Mouse (Mus musculus) heart, postnatal 10 days (tissue): ENCODE measurements at regions not wholly inside any gene's neighbourhood (a gene's known extent, or its start where the extent isn't known, plus 50 kb on each side); places are given as distances from the start of the nearest gene placed in this dataset.
A peak's percentile ranks its signal among the peaks of the same experiment; 100 is the strongest.

ENCODE experiments used
- DNase-seq, 2 experiments: peaks; one replicate each; pipeline ENCODE4 v3.0.0; 2021
- intact Hi-C: fragments of 180-260 bp; cut with DNase I; formaldehyde crosslinking; loops from one replicate; pipeline ENCODE4 v1.15.1; 2025

DNA sequence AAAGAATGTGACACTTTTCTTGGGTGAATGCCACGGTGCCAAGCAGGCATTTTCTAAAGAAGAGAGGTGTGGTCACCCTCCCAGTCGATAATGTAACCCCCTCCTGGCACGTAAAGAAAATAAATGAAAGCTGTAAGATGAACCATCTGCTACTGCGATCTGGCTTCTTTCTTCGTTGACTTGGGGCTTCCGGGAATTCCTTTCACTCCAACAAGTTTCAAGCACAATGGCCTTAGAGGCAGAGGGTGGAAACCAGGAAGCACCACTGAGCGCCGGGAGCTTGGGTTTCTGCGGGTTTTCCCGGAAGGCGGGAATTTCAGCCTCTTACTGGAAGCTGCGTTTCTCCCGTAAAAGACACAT lies 203.5 kb downstream of the C1d start:
- intact Hi-C loops = loop anchor here (5.0 to 10.0 kb wide), 4 partner anchors 176 to 1561 kb away; partner anchors contain the start of gene Etaa1
- DNase-seq = peak; percentile 32 to 47

DNA sequence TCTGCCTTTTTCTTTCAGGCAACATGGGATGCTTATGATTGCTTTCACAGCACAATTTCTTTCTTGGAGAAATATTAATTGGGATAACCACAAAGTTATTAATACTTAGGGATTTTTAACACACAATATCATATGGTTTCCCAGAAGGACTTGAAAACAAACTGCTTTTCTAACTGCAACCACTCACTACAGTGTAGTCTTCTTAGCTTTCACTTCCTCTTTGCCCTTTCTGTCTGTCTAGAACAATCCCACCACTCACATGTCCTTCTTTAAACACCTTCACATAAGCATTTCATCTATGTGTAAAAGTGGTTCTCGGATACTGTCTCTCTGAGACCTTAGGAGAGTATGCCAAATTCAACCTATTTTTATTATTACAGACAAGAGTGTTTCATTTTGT lies 204.3 kb downstream of the C1d start:
- no peak for DNase-seq
- intact Hi-C loops = loop anchor here (5.0 to 10.0 kb wide), 4 partner anchors 177 to 1561 kb away; partner anchors contain the start of gene Etaa1

DNA sequence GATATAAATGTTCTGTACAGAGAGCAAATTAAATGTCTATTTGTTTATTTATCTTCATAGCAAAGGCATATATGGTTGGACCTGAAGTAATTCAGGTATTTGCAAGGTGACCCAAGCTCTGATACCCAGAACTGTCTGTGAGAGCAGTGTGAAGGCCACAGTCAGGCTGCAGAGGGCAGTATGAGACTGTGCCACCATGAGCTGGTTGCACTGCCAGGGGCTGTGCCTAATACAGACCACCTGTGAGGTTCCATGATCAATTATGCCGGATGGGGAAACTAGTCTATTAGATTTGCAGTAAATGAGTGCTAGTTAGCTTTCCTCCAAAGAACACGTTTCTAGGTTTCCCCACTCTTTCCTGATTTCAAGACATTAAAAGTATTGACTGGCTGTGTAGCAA lies 207.5 kb downstream of the C1d start:
- intact Hi-C loops = loop anchor here (5.0 to 10.0 kb wide), 5 partner anchors 180 to 1557 kb away; partner anchors contain the start of gene Etaa1
- DNase-seq = peak; percentile 20 to 42

DNA sequence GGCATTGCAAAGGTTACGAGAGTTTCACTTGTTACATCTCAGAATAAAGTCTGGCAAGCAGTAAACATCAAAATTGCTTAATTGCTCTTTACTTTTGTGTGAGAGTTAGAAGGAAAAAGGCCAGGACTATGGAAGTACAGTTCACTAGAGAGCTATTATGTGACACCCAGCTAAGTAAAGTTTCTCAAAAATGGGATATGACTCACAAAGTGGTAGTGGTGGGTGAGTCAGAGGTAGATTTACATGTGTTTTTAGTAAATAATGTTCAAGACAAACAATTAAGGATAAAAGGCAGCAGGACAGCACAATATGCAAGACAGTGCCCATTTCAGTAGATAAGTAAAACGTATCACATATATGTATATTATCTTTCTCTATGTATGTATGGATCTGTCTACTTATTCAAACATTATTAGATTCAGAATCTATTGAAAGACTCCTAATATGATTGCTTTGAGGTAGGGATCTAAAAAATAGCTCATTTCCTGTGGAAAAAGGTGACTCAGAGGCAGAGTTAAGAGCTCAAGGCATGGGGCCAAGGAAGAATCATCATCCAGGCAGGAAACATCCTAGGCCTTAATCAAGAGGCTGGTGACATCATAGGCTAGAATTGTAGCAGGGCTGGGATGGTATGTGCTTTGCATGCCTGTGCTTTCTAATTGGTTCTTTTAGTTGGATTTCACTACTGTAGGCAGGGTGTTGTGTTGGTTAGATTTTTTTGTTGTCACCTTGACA lies 211.2 kb downstream of the C1d start:
- peak; percentile 71 to 73 for DNase-seq
- intact Hi-C loops = loop anchor here (5.0 to 10.0 kb wide), 4 partner anchors 184 to 1406 kb away; partner anchors contain the start of gene Etaa1

DNA sequence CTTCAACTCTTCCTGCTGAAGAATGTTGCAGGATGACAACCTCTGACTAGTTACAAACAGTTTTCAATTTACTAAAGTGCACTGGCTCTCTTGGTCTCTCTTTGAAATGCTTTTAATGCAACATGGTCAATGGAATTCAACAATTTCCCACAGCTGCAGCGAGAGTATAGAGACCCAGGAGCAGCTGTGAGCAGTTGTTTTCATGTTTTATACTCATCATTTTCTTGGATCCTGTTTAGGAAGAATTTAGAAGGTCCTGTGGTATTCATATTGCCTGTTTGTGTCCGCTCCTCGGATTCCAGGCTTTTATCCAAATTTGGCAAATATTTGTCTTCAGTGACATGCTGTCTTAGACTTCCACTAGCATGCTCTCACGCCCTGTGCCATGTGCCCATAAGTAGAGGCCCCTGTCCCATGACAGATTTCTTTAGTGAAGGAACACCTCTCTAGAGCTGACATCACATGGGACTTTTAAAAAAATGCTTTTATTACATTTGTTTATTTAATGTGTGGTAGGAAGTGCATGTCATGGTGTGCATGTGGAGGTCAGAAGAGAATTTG lies 224.1 kb downstream of the C1d start:
- intact Hi-C loops = no loop called here
- peak; percentile 20 to 23 for DNase-seq

DNA sequence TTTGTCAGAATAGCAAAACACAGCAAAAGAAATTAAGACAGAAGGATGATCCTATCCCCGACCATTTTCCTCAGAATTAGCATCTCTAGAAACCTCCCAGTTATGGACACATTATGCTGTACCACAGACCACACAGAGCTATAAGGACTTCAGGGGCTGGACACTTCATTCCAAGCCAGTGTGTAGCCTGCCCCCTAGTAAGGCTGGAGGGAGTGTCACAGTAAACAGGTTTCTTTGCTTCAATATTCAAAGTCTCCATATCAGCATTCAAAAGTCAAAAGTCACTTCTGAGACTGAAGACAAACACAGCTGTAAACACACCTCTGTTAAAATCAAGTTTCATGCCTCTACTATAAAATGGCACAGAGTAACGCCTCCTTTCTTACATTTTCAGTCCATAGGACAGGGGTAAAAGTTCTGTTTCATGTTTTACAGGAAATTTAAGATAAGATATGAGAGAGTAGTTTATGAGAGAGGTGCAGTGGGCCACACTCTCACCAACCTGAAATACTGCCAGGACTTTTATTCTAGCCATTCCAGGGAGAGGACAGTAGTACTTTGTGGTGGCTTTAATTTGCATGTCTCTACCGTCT lies 226.6 kb downstream of the C1d start:
- no peak for DNase-seq

DNA sequence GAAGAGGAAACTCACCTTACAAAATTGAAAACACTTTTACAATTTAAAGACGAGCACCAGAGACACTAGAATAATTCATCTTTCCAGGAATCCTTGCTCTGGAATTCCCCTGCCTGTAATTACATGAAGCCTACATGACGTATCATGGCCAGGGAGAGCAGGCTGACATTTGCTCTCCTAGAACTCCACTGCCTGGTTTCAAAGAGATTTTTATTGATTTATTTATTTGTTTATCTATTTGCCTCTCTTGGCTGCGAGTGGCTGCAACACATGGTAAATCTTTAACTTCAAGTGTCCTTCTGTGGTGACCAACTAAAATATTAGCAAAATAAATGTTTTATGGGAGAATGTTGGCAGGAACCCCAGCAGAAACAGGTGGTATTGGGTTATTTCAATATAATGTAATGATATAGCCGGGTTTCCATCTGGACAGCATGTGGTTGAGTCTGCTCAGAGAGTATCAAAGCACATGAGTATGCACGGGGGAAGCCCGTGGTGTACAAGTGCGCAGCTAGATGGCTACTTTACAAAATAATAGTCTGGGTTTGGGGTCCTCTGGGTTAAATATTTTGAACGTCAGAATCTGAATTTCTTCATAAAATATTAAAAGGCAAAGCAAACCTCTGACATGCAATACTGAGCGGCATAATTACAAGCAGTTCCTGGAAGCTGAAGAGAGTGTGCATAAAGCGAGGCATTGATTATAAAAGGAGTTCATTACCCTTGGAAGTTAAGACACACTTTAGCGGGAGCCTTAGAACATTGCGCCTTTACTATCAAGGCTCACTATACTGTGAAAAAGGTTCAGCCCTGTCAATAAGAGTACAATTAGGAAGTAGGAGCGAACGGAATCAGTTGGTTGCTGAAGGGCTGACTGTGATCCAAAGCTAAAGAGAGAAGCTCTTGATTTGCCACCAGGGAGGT lies 244.0 kb downstream of the C1d start:
- DNase-seq = no peak
- intact Hi-C loops = no loop called here

More for the DNA sequence above, 226.6 kb downstream of the C1d start:
- intact Hi-C loops = no loop called here

DNA sequence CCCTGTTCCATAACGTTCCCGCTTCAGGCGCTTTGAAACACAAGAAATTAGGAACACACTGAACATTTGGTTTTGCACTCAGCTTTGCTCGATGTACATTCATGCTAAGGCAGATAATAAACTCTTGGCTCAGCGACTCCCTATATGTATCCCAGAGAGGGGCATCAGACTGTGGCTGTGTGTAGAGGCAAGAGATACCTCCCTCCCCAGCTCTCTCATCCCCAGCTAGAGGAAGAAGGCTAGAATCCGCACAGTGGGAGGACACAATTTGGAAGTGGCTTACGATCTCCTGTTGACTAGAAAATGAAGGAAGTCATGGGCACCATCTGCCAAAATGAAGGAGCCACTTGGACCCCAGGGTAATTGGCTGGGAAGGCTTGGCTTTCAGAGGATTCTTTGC lies 244.7 kb downstream of the C1d start:
- DNase-seq = no peak
- intact Hi-C loops = no loop called here

DNA sequence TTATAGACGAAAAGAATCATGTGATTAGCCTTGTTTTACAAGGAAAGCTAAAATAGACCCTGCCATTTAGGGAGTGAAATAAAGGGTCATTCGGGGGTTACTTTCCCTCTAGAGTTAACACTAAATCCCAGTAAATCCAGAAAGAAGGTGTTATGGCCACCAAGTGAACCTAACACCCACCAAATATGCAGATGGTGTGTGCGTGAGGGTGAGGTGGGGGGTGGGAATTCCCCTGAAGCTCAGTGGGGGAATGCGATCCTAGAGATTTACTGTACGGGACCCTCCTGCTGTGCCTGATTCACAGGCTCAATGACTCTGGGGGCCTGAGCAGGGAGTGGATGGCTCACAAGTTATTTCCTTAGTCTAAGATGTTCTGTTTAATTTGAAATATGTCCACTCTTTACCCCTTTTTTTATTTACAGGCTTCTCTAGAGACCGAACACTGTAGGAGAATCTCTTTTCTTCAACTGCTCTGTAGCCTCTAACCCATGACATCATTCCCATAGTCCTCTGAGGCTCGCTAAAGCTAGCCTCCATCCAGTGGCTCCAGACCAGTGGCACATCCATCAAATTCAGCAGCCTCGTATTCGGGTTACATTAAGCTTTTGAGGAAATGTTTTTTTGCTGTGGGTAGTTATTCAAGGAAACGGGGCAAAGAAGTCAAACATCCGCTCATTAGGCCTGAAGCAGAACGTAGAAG lies 265.0 kb downstream of the C1d start:
- DNase-seq = no peak
- intact Hi-C loops = no loop called here

DNA sequence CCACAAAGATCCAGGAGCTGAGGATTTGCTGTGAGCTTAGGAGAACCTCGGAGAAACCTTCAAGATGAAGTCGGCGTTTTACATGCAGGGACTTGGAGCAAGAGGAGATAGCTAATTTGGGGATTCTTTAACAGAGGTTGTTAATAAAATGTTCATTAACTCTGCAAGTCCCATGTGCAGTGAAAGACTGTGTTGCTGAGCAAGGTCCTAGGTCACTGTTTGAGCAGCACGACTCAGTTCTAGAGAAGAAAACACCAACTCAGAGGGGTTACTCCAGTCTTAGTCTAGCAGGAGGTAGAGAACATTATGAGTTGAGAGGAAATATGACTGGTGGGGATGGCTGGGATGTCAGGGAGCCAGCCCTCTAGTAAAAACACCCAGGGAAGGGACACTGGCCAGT lies 265.9 kb downstream of the C1d start:
- no peak for DNase-seq
- intact Hi-C loops = no loop called here

DNA sequence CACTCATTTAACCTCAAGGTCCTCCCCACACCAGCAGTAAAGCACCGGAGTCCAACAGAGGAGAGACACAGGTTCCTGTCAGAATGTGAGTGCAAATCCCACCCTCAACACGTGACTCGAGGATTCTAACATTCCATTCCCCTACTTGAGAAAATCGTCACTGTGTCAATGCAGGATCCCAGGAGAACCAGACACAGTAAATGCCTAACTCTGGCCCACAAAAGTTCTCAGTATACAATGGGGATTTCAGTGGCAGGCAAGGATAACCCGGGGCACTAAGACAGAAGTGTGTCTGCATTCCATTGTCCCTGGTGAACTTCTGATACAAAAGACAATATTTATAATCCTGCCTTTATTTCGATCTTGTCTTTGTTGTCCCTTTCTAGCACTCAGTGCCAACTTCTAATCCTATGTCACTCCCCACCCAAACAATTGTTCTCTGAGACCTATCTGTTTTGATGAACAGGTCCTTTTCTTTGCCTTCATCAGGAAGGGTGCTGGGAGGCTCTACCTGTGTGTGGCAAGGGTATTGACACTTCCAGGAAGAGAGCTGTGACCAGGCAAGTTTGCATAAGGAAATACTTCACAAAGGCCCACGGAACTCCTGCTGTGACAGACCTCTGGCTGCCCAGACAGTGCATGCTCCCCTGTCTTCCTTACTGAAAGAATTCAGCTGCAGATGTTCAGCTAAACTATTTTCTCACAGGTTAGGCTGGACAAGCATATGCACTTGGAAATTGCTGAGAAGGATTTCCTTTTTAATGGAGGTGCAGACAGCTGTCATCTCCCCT lies 267.8 kb downstream of the C1d start:
- DNase-seq = no peak
- intact Hi-C loops = no loop called here

DNA sequence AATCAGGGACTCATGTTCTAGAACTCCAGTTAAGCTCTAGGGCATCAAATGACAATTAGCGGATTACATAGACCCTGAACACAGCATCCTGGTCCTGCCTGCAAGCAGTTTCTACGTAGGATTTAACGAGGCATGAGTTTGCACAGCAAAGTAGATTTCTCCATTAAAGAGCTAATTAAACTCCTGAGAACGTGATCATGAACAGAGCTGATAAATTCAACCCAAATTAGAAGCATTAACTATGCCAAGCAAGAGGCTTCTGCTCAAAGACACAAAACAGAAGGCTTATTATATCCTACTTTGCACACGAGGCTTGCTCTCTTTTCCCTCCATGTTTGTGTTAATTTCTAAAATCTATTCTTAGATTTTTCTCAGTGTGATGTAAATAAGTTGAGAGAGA lies 269.1 kb downstream of the C1d start:
- no peak for DNase-seq
- intact Hi-C loops = no loop called here

DNA sequence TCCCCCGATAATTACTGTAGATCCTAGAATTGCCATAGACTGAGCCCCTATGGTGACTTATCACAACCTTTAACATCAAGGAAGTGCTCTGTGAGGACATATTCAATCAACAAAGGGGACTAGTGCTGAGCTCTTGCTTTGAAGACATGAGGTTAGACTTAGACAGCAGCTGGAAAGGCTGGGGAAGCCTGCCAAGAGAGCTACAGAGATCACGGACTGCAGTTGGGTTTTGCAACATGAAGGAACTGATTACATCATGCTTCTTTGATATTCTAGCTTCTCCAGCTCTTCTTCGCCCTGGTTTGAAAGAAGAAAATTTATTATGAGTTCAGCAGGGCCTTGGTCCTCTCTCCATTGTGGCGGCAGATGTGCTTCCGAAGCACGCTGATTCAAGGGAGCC lies 271.2 kb downstream of the C1d start:
- intact Hi-C loops = no loop called here
- peak; percentile 20 to 21 for DNase-seq

DNA sequence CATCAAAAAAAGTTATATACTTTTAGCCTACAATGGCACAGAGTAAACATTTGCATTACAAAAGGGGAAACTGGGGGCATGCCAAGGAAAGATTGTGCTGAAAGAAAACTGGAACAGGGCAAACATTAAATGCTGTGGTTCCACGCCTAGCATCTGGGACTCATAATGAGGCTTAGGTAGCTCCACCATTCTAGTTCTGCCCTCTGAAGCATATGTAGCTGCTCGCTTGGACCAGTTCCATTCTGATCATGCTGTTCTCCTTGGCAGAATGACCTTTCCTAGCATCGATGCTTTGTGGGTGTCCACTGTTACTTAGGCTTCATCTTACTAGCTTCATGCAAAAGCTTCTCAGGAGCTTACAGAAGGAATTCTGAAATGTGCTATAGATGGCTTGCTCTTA lies 276.3 kb downstream of the C1d start:
- DNase-seq = no peak
- intact Hi-C loops = no loop called here

DNA sequence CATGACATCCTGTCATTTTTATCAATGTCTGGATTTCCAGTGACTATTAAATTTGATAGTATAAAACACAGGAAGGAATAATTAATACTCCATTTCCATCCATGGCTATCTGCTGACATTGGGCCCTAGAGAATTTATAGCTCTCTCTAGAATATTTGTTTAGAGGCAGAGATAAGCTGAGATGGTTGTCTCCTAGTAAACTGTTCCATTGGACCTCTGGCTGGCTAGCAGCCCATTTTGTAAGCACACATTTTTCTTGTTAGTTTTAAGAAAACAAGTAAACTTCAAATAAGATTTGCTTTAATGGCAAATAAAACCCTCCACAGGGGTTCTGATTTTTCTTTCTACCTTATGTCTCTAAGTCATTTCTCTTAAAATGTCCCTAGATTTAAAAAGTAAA lies 288.9 kb downstream of the C1d start:
- no peak for DNase-seq
- intact Hi-C loops = no loop called here

DNA sequence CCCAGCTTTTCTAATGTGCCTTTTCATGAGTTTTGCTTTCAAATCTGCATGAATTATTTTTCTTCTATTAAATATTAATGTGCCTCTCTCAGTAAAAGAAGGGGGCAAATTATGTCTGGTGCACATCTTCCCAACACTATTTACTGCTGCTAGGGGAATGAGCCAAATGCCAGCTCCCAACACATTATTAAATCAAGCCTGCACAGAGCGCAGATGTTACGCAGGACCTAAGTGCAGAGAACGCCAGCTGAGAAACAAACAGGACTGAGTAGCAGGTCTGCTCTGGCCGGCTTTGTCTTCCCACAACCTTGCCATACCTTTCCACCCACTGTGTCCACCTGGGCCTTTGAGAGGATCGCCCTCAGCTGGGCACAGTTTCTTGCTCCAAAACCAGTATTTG lies 291.8 kb downstream of the C1d start:
- DNase-seq = no peak
- intact Hi-C loops = no loop called here

DNA sequence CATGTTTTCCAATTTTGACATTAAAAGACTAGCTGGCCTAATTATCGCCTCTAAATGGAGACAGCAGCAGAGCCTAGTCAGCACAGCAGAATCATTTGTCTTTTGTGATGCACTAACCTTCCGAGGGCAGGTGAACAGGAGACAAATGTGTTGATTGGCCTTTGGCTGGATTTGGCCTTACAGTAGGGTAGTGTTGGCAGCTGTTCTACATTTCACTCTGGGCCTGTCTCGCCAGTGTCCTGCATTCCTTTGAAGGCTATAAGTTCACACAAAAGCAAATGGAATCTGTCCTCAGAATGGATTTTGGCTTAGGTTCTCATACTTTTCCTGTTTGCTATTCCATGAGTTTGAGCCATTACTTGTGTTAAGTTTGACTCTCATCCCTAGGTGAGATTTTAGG lies 297.9 kb downstream of the C1d start:
- peak; percentile 2 for DNase-seq
- intact Hi-C loops = no loop called here

DNA sequence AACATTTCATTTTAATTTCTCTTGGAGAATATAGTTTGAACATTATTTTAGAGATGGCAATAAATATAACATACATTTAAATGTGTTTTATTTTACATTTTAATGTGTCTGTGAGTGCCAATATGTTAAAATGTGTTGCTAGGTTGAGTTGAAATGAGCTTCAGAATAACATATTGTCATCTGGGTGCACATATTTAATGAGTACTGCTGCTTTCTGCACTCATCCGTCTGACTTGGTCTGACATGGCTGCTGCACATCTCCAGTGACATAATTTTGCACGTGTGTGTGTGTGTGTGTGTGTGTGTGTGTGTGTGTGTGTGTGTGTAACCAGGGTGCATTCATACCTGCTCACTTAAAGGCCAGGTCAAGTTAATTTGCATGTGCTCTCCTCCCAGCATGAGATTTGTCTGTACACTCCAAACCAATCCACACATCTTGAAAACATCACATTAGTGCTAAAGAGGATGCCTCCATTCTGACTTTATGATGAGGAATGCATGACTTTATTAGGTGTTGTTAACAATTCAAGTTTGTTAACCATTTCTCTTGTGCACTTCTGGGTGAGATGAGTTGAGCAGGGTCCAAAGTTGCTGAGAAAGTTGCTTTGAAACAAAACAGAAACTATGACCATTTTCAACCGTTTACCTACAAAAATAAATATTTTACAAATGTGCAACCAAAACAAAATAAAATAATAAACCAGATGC lies 334.6 kb downstream of the C1d start:
- no peak for DNase-seq
- intact Hi-C loops = no loop called here
